Mouse (Mus musculus): Measurements from ENCODE around the gene Hells. TPM values are rescaled to one million over a fixed set of nuclear protein-coding genes. Genes with fewer than 3 reads are reported as not detected.

Hells gene
- polyA plus RNA-seq, 1 experiment, result 19.5 TPM

- Histone ChIP-seq H3K27ac (ENCODE audit: insufficient read depth, low read depth, low read length) (no peak overlapping the region), H3K4me3 (ENCODE audit: insufficient read depth, low read length) (peak overlapping the region; percentile 97), H3K4me1 (ENCODE audit: control insufficient read depth, insufficient read depth, low read length) (peaks cover 5% of the 10 kb centered on the region; the same call in 1 of the 2 replicates)
- TF ChIP-seq CTCF (IDR thresholded peaks at IDR 0.05; ENCODE audit: low read depth, low read length) (no peak), POLR2A (IDR thresholded peaks at IDR 0.05; ENCODE audit: borderline replicate concordance, low read depth, low read length) (no peak; the same call in 1 of the 2 replicates)
These were observed 395 bp upstream of the Hells start for GRCm38 (mm10) chr19:38930252-38930787.

DNA sequence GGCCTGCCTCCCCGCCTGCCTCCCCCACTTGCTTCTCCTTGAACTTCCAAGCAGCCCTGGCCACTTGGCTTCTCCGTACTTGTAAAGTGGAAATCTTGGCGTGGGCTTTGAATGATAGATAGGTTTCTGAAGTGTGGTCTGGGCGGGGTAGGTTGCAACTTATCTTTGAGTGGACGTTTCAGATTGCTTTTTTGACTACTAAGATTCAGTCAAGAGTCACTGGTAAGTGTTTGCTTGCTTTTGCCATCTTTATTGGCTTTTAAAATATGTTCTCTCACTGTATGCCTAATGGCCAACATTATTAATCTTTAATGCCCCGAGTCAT is 813 bp downstream of the Hells start:
- H3K27ac ChIP-seq (ENCODE audit: insufficient read depth, low read depth, low read length), result no peak overlapping the region

DNA sequence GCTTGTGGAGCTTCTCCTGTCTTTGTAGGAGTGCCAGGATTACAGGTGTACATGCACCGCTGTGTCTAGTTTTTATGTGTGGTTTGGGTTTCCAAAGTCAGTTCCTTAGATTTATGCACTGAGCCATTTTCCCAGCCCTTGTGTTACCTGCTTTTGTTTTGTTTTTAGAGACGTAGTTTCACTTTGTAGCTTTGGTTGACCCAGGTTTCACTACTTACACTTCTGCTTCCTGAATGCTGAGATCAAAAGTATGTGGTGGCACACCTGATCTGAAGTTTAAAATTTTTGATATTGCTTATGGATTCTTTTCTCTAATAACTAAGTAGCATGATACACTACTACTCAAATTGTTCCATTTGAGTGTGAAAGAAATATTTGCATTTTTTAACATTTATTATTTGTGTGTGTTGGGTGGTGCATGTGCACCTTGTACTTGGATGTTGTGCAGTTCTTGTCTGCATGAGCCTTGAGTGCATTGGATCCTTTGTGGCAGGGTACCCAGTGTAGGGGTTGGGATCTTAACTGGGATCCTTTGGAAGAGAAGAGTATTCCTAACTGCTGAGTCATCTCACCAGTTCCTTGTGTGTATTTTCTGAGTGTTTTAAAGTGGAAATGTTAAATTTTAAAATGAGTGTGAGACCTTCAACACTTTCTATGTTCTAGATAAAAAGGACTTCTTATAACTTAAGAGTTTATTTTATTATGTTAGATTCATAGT is 14.0 kb downstream of the Hells start:
- H3K4me3 ChIP-seq (ENCODE audit: insufficient read depth, low read length), result no peak overlapping the region
- no peak overlapping the region for H3K27ac ChIP-seq (ENCODE audit: insufficient read depth, low read depth, low read length)
- no peak for TF ChIP-seq POLR2A (IDR thresholded peaks at IDR 0.05; ENCODE audit: borderline replicate concordance, low read depth, low read length)
- no peak for TF ChIP-seq CTCF (IDR thresholded peaks at IDR 0.05; ENCODE audit: low read depth, low read length)
- H3K4me1 ChIP-seq (ENCODE audit: control insufficient read depth, insufficient read depth, low read length), result peaks cover 5% of the 10 kb centered on the region

More for the DNA sequence above, 813 bp downstream of the Hells start:
- TF ChIP-seq POLR2A (IDR thresholded peaks at IDR 0.05; ENCODE audit: borderline replicate concordance, low read depth, low read length) (no peak), CTCF (IDR thresholded peaks at IDR 0.05; ENCODE audit: low read depth, low read length) (no peak)
- Histone ChIP-seq H3K4me3 (ENCODE audit: insufficient read depth, low read length) (peak overlapping the region; percentile 97), H3K4me1 (ENCODE audit: control insufficient read depth, insufficient read depth, low read length) (peaks cover 5% of the 10 kb centered on the region; the same call in 1 of the 2 replicates)

DNA sequence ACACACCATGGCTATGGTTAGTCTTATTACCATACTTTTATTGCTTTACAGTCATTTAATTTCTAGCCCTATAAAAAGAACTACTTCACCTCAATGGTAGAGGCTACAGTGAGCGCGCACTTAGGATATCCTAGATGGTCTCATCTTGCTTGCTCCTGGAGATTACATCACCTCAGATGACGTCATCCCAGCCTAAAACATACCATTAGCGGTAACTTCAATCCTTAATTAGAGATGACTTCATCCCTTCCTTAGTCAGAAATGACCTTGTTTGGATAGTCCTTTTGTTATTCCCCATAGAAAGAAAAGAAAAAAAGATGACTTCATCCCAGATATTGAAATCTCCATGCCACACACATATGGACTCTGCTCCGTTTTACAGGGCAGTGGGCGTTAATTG is 40.0 kb downstream of the Hells start:
- no peak overlapping the region for H3K27ac ChIP-seq (ENCODE audit: insufficient read depth, low read depth, low read length)
- TF ChIP-seq CTCF (IDR thresholded peaks at IDR 0.05; ENCODE audit: low read depth, low read length) (no peak), POLR2A (IDR thresholded peaks at IDR 0.05; ENCODE audit: borderline replicate concordance, low read depth, low read length) (no peak)
- peaks cover 4% of the 10 kb centered on the region for H3K4me1 ChIP-seq (ENCODE audit: control insufficient read depth, insufficient read depth, low read length)
- H3K4me3 ChIP-seq (ENCODE audit: insufficient read depth, low read length), result no peak overlapping the region

GRCm38 (mm10) chr19:38972581-38972980 is 41.9 kb downstream of the Hells start:
- TF ChIP-seq POLR2A (IDR thresholded peaks at IDR 0.05; ENCODE audit: borderline replicate concordance, low read depth, low read length), result no peak
- TF ChIP-seq CTCF (IDR thresholded peaks at IDR 0.05; ENCODE audit: low read depth, low read length), result no peak
- H3K4me1 ChIP-seq (ENCODE audit: control insufficient read depth, insufficient read depth, low read length), result peaks cover 4% of the 10 kb centered on the region
- H3K27ac ChIP-seq (ENCODE audit: insufficient read depth, low read depth, low read length), result no peak overlapping the region

DNA sequence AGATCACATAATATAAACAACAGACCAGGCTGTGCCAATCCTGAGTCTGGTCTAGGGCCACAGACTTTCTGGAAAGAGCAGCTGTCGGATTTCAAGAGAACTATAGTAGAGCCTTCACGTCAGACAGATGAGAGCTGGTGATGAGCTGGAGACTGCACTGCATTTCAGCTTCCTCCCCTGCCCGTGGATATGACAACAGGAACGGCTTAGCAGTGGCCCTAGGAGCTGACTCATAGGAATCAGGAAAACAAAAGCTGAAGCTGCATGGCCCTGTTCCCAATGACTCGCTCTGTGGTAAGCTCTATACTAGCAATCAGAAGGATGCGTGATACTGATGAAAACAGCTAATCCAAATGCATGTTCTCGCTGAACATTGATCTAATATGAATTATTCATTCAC is 43.0 kb downstream of the Hells start:
- Histone ChIP-seq H3K4me1 (ENCODE audit: control insufficient read depth, insufficient read depth, low read length) (peaks cover 4% of the 10 kb centered on the region), H3K4me3 (ENCODE audit: insufficient read depth, low read length) (no peak overlapping the region), H3K27ac (ENCODE audit: insufficient read depth, low read depth, low read length) (no peak overlapping the region)
- no peak for TF ChIP-seq CTCF (IDR thresholded peaks at IDR 0.05; ENCODE audit: low read depth, low read length)
- TF ChIP-seq POLR2A (IDR thresholded peaks at IDR 0.05; ENCODE audit: borderline replicate concordance, low read depth, low read length), result no peak

More at GRCm38 (mm10) chr19:38972581-38972980, 41.9 kb downstream of the Hells start:
- H3K4me3 ChIP-seq (ENCODE audit: insufficient read depth, low read length), result no peak overlapping the region

- TF ChIP-seq CTCF (IDR thresholded peaks at IDR 0.05; ENCODE audit: low read depth, low read length) (no peak), POLR2A (IDR thresholded peaks at IDR 0.05; ENCODE audit: borderline replicate concordance, low read depth, low read length) (no peak)
- H3K4me3 ChIP-seq (ENCODE audit: insufficient read depth, low read length), result no peak overlapping the region
- H3K27ac ChIP-seq (ENCODE audit: insufficient read depth, low read depth, low read length), result no peak overlapping the region
- H3K4me1 ChIP-seq (ENCODE audit: control insufficient read depth, insufficient read depth, low read length), result no peaks in the 10 kb centered on the region
These were observed 45.6 kb downstream of the Hells start for GRCm38 (mm10) chr19:38976269-38976668.

GRCm38 (mm10) chr19:38981966-38982365 is 51.3 kb downstream of the Hells start:
- Histone ChIP-seq H3K4me1 (ENCODE audit: control insufficient read depth, insufficient read depth, low read length) (no peaks in the 10 kb centered on the region), H3K4me3 (ENCODE audit: insufficient read depth, low read length) (no peak overlapping the region), H3K27ac (ENCODE audit: insufficient read depth, low read depth, low read length) (no peak overlapping the region)
- TF ChIP-seq CTCF (IDR thresholded peaks at IDR 0.05; ENCODE audit: low read depth, low read length) (no peak), POLR2A (IDR thresholded peaks at IDR 0.05; ENCODE audit: borderline replicate concordance, low read depth, low read length) (no peak)

DNA sequence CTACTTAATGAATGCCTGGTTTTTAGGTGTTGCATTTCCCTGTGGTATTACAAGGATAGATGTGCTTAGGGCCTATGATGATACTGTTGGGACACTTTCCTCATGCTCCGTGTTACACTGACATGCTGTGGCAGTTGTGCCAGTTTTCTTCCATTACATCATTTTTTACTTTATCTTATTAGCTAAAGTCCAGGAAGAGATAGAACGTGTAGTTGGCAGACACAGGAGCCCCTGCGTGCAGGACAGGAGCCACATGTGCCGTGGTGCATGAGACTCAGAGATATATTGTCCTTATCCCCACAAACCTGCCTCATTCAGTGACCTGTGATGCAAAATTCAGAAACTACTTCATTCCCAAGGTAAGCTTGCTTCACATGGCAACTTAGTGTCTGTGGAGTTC is 67.5 kb downstream of the Hells start:
- no peak for TF ChIP-seq POLR2A (IDR thresholded peaks at IDR 0.05; ENCODE audit: borderline replicate concordance, low read depth, low read length)
- no peaks in the 10 kb centered on the region for H3K4me1 ChIP-seq (ENCODE audit: control insufficient read depth, insufficient read depth, low read length)
- H3K4me3 ChIP-seq (ENCODE audit: insufficient read depth, low read length), result no peak overlapping the region
- H3K27ac ChIP-seq (ENCODE audit: insufficient read depth, low read depth, low read length), result no peak overlapping the region

- Histone ChIP-seq H3K4me1 (ENCODE audit: control insufficient read depth, insufficient read depth, low read length) (no peaks in the 10 kb centered on the region), H3K27ac (ENCODE audit: insufficient read depth, low read depth, low read length) (no peak overlapping the region), H3K4me3 (ENCODE audit: insufficient read depth, low read length) (no peak overlapping the region)
- no peak for TF ChIP-seq POLR2A (IDR thresholded peaks at IDR 0.05; ENCODE audit: borderline replicate concordance, low read depth, low read length)
These were observed 68.0 kb downstream of the Hells start for GRCm38 (mm10) chr19:38998676-38999075.

Measured in bone marrow macrophage, adult 2 months (primary cell).